Mouse (Mus musculus): ENCODE results near the gene Fkbp4. TPM values are rescaled to one million over a fixed set of nuclear protein-coding genes. Genes with fewer than 3 reads are reported as not detected.
"Not testable (repeated sequence)": the region's sequence is repeated elsewhere in the genome, so short reads cannot be mapped to it uniquely, and the experiment has no call there.

Fkbp4 gene
- total RNA-seq, 2 experiments from 2014 or later: 124 to 128 TPM

DNA sequence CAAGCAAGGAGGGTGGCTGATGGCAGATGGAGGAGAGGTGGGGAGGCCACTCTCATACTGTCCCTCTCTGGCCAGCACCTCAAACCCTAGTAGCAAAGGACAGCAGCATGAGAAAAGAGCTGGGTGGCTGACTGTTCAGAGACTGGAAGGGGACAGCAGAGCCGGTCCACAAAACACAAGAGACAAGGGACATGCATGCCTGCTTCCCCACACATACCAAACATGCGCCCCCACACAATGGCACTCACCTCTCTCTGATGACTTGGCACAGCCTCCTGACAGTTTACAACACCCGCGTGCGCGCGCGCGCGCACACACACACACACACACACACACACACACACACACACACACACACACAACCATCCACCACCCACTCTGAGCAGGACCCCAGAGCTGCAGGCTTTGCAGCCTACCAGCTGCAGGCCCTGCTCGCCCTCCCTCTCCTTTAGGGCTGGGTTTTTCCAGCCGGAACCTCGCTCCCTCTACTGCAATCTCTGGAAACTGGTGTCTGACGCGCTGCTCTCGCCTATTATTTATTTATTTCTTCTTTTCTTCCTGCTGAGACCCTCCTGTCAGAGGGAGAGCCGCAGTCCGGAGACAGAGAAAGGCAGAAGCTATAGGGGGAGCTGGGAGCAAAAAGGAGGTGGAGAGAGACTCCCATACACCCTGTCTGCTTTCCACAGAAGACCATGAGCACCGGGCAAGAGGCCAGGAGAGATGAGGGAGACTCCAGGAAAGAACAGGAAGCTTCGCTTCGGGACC, 38.9 kb downstream of the Fkbp4 start:
- peak; percentile 42 to 48 for DNase-seq (ENCODE audit: low spot score in 2 of 2)

DNA sequence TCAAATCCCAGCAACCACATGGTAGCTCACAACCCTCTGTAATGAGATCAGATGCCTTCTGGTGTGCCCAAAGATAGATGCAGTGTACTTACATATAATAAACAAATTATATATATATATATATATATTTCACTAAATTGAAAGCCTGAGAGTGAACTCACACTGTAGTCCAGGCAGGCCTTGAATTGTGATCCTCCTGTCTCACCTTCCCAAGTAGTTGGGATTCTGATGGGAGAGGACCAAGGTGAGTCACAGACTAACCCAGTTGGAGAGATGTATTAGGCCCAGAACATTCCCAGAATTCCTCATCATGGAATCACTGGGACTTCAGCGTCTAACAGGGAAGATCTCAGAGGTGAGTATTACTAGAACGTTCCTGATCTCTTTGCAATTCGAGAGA, 39.5 kb downstream of the Fkbp4 start, which contains the start of gene Nrip2:
Nrip2 (plus strand) TSS at position 301 of the 400 bp plus-strand sequence.
- DNase-seq (ENCODE audit: low spot score in 2 of 2): no peak

DNA sequence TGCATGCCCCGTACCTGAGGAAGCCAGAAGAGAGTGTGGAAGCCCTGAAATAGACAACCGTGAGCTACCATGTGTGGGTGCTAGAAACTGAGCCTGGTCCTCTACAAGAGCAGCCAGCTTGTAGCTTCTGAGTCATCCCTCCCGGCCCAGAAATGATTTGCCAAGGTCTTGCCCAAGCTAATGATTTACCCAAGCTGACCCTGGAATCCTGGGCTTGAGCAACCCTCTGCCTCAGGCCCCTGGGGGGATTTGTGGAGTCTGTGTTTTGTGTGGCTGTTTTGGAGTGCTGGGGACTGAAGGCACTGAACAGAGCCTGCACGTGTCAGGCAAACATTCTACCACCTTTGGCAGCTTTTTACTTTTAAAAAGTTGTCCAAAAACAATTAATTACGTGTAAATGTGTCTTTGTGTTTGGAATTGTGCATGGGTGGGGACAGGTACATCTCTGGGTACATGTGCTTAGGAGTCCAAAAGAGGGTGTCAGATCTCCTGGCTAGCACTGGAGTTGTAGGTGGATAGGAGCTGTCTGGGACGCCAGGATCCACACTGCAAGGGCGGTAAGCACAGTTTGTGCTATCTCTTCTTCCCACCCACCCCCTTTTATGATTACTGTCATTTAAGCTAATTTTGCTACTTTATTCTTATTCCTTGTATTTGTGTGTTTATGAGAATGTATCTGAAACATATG, 40.8 kb downstream of the Fkbp4 start:
- no peak for DNase-seq (ENCODE audit: low spot score in 2 of 2)

- no peak for DNase-seq (ENCODE audit: low spot score in 2 of 2)
Observed at GRCm38 (mm10) chr6:128390683-128391082, 47.8 kb downstream of the Fkbp4 start.

DNA sequence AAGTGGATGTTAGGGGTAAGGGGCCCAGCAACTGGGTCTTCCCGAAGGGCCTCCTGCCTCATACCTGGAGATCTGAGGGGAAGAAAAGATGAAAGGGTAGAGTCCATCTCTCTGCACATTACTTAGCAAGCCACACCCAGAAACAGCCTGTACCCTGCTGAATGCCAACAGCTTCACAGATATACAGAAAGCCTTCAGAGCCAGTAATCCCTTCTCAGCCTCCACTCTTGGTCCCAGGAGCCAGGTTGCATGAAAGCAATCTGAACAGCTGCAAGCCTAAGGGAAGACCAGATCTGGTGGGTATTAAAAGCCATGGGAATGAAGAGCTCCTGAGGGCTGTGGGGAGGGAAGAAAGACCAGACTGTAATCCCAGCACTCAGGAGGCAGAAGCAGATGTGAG, 49.3 kb downstream of the Fkbp4 start:
- no peak for DNase-seq (ENCODE audit: low spot score in 2 of 2)

GRCm38 (mm10) chr6:128385026-128385425, 53.5 kb downstream of the Fkbp4 start:
- DNase-seq (ENCODE audit: low spot score in 2 of 2): no peak

DNA sequence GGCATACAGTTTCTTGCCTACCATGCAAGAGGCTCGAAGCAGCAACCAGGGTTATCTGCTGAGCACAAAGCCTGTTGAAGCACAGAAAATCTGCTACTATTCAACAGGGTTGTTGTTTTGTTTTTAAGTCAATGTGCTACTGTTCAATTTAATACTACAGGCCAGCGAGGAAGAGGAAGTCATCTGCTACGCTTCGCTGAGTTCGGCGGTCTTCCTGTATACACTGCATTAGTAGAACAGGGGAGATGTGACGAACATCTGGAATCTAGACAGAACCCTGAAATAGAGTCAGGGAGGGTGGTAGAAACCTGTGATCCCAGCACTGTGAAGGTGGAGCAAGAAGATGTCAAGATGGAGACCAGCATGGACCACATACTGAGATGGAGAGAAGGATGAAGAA, 54.7 kb downstream of the Fkbp4 start:
- DNase-seq (ENCODE audit: low spot score in 2 of 2): no peak

DNA sequence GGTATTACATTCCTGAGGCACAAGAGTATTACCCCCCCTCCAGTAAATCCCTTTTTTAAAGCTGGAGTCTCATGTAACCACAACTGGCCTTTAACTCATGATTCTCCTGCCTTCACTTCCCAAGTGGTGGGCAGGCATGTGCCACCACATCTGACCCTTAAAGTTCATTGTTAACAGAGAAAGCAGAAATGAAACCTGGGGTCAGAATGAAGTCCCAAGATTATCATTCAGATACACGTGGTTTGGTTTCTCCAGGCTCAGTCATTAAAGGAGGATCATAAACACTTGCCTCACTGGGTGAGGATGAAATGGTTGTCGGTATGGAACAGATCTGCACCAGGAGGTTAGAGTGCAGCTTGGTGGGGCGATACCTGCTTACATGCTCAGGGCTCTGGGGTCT, 57.2 kb downstream of the Fkbp4 start:
- no peak for DNase-seq (ENCODE audit: low spot score in 2 of 2)

- DNase-seq (ENCODE audit: low spot score in 2 of 2): not testable (repeated sequence)
Observed at GRCm38 (mm10) chr6:128380594-128381167, 57.8 kb downstream of the Fkbp4 start.

Other genes with a start within 250 kb of the Fkbp4 start
- gene Tead4, start 137.9 kb downstream of the Fkbp4 start, total RNA-seq (2021): 1 to 10 TPM in 1 of 2 experiments, under 1 TPM in 1; 0.56 to 1.9 TPM
- gene Tulp3, start 82.8 kb downstream of the Fkbp4 start, total RNA-seq (2021): 10 to 100 TPM; 15.4 to 18.6 TPM
- 10 to 100 TPM; 18.0 to 18.8 TPM for gene Rhno1, start 75.8 kb downstream of the Fkbp4 start, total RNA-seq (2021)
- gene Foxm1, start 75.7 kb downstream of the Fkbp4 start, total RNA-seq (2021): 1 to 10 TPM; 1.1 to 1.2 TPM
- gene Tex52, start 63.2 kb downstream of the Fkbp4 start, total RNA-seq (2021): 1 to 10 TPM in 1 of 2 experiments, under 1 TPM in 1; 0.68 to 1.3 TPM
- gene Gm44596, start 63.2 kb downstream of the Fkbp4 start, total RNA-seq (2021): not detected
- gene Nrip2, start 39.4 kb downstream of the Fkbp4 start, total RNA-seq (2021): 10 to 100 TPM; 10.5 to 11.7 TPM
- gene Itfg2, start 13.7 kb downstream of the Fkbp4 start, total RNA-seq (2021): 10 to 100 TPM; 24.1 to 25.0 TPM
- not detected for gene Pzp, start 88.0 kb upstream of the Fkbp4 start, total RNA-seq (2021)
- gene A2ml1, start 142.9 kb upstream of the Fkbp4 start, total RNA-seq (2021): 10 to 100 TPM; 10.3 to 11.6 TPM
- gene Klrb1a, start 184.9 kb upstream of the Fkbp4 start, total RNA-seq (2021): not detected
- gene Clec2h, start 223.7 kb upstream of the Fkbp4 start, total RNA-seq (2021): not detected

Measured in left cerebral cortex, adult 18-20 months (tissue).